Mouse (Mus musculus) forebrain, embryonic 12.5 days (tissue): Measurements from ENCODE around the gene Prkrip1. TPM values are rescaled to one million over a fixed set of nuclear protein-coding genes. Genes with fewer than 3 reads are reported as not detected.
A peak's percentile ranks its signal among the peaks of the same experiment; 100 is the strongest.
"Not testable (repeated sequence)": the region's sequence is repeated elsewhere in the genome, so short reads cannot be mapped to it uniquely, and the experiment has no call there.

ENCODE experiments used
- ATAC-seq: fragments of 200-750 bp; cut with Nextera tagmentation; 2 replicates; pipeline ENCODE4 v1.8.0; 2017; ENCODE audit warnings: moderate TSS enrichment; ENCODE audit not compliant: low FRiP score
- H3K27ac ChIP-seq: fragments of 300-500 bp; sonication (generic); 2 replicates; pipeline ENCODE4 v1.5.1; 2016; ENCODE audit warnings: mild to moderate bottlenecking
- H3K27me3 ChIP-seq: fragments of 300-500 bp; sonication (generic); 2 replicates; pipeline ENCODE4 v1.6.1; 2016; ENCODE audit warnings: mild to moderate bottlenecking
- H3K36me3 ChIP-seq: fragments of 300-500 bp; sonication (generic); replicated peaks from 2 replicates; pipeline ENCODE4 v1.6.1; 2016; ENCODE audit warnings: mild to moderate bottlenecking
- H3K4me1 ChIP-seq: fragments of 300-500 bp; sonication (generic); 2 replicates; pipeline ENCODE4 v1.6.1; 2016
- H3K4me2 ChIP-seq: fragments of 300-500 bp; sonication (generic); 2 replicates; pipeline ENCODE4 v1.6.1; 2016; ENCODE audit warnings: mild to moderate bottlenecking, moderate library complexity
- H3K4me3 ChIP-seq: fragments of 300-500 bp; sonication (generic); replicated peaks from 2 replicates; pipeline ENCODE4 v1.5.1; 2016; ENCODE audit warnings: mild to moderate bottlenecking
- H3K9ac ChIP-seq: fragments of 300-500 bp; sonication (generic); 2 replicates; pipeline ENCODE4 v1.6.1; 2016; ENCODE audit warnings: mild to moderate bottlenecking
- H3K9me3 ChIP-seq: fragments of 300-500 bp; sonication (generic); 2 replicates; pipeline ENCODE4 v1.6.1; 2016
- WGBS: fragments of 180-500 bp; shearing (Covaris S2); methylation state at CpG from one replicate; pipeline ENCODE4 v1.1.7; 2016; 5-methylcytosine and 5-hydroxymethylcytosine counted together
- polyA plus RNA-seq: library from polyadenylated mRNA; unstranded; fragments of >200 nt; fragmentation: Nextera tagmentation; extraction: Ambion mirVana; gene quantifications from 2 replicates; pipeline ENCODE4 v1.2.1, GENCODE M21; 2016

Gene Prkrip1
- polyA plus RNA-seq, 1 experiment from 2014 or later, result 71.0 TPM

- Histone ChIP-seq H3K4me1 (peaks cover 15% of the 10 kb centered on the region), H3K9ac (peak within 1 kb of the TSS; percentile 77), H3K36me3 (no peaks in the 10 kb centered on the region), H3K4me3 (peak within 1 kb of the TSS; percentile 57), H3K9me3 (peaks cover 5% of the 10 kb centered on the region; the same call in 1 of the 2 replicates), H3K27ac (peak within 1 kb of the TSS; percentile 25; the same call in 1 of the 2 replicates), H3K27me3 (peaks cover 15% of the 10 kb centered on the region), H3K4me2 (peak within 1 kb of the TSS; percentile 92)
- WGBS, result 6% methylated on average over 44 of the region's 49 CpGs
- peak; percentile 93 for ATAC-seq
Measured at GRCm38 (mm10) chr5:136170512-136171362, 28.0 kb downstream of the Prkrip1 start, which contains the start of gene Orai2. Orai2 (minus strand) TSS chr5:136170713.

GRCm38 (mm10) chr5:136169626-136170511 lies 28.9 kb downstream of the Prkrip1 start:
- Histone ChIP-seq H3K4me1 (peaks cover 15% of the 10 kb centered on the region), H3K36me3 (0 out of 2 replicates have a peak, but pooled peaks cover 3% of the 10 kb centered on the region), H3K4me3 (peak overlapping the region; percentile 57), H3K9me3 (peaks cover 5% of the 10 kb centered on the region; the same call in 1 of the 2 replicates), H3K27me3 (peaks cover 15% of the 10 kb centered on the region), H3K27ac (no peak overlapping the region), H3K4me2 (peak overlapping the region; percentile 92), H3K9ac (peak overlapping the region; percentile 77)
- 15% methylated on average over 15 of the region's 15 CpGs for WGBS
- no peak; the same call in 1 of the 2 replicates for ATAC-seq

GRCm38 (mm10) chr5:136168071-136168470 lies 30.7 kb downstream of the Prkrip1 start:
- H3K4me2 ChIP-seq, result no peak overlapping the region
- 0 out of 2 replicates have a peak, but pooled peaks cover 3% of the 10 kb centered on the region for H3K36me3 ChIP-seq
- no peak overlapping the region for H3K4me3 ChIP-seq
- peaks cover 15% of the 10 kb centered on the region for H3K4me1 ChIP-seq
- H3K27me3 ChIP-seq, result peaks cover 15% of the 10 kb centered on the region
- 96% methylated on average over 3 of the region's 3 CpGs for WGBS
- no peak overlapping the region for H3K9ac ChIP-seq
- no peak overlapping the region for H3K27ac ChIP-seq
- ATAC-seq, result no peak
- peaks cover 5% of the 10 kb centered on the region; the same call in 1 of the 2 replicates for H3K9me3 ChIP-seq

GRCm38 (mm10) chr5:136167296-136167695 lies 31.5 kb downstream of the Prkrip1 start:
- H3K4me1 ChIP-seq, result peaks cover 15% of the 10 kb centered on the region
- 91% methylated on average over 4 of the region's 4 CpGs for WGBS

GRCm38 (mm10) chr5:136165246-136165645 lies 33.5 kb downstream of the Prkrip1 start:
- WGBS, result 83% methylated on average over 8 of the region's 8 CpGs
- no peak for ATAC-seq
- Histone ChIP-seq H3K27ac (no peak overlapping the region), H3K4me1 (0 out of 2 replicates have a peak, but pooled peaks cover 4% of the 10 kb centered on the region), H3K9me3 (peaks cover 5% of the 10 kb centered on the region; the same call in 1 of the 2 replicates), H3K9ac (no peak overlapping the region), H3K4me3 (no peak overlapping the region), H3K27me3 (no peaks in the 10 kb centered on the region), H3K36me3 (0 out of 2 replicates have a peak, but pooled peaks cover 3% of the 10 kb centered on the region), H3K4me2 (no peak overlapping the region)

More at GRCm38 (mm10) chr5:136167296-136167695, 31.5 kb downstream of the Prkrip1 start:
- H3K4me2 ChIP-seq, result no peak overlapping the region
- H3K9ac ChIP-seq, result no peak overlapping the region
- peaks cover 10% of the 10 kb centered on the region for H3K27me3 ChIP-seq
- H3K4me3 ChIP-seq, result no peak overlapping the region
- H3K36me3 ChIP-seq, result 0 out of 2 replicates have a peak, but pooled peaks cover 3% of the 10 kb centered on the region
- ATAC-seq, result no peak
- H3K9me3 ChIP-seq, result peaks cover 5% of the 10 kb centered on the region; the same call in 1 of the 2 replicates
- no peak overlapping the region for H3K27ac ChIP-seq

GRCm38 (mm10) chr5:136163807-136164474 lies 34.8 kb downstream of the Prkrip1 start:
- Histone ChIP-seq H3K4me2 (no peak overlapping the region), H3K27ac (no peak overlapping the region), H3K9me3 (peaks cover 5% of the 10 kb centered on the region; the same call in 1 of the 2 replicates), H3K27me3 (no peaks in the 10 kb centered on the region), H3K9ac (no peak overlapping the region), H3K4me1 (no peaks in the 10 kb centered on the region), H3K4me3 (no peak overlapping the region), H3K36me3 (0 out of 2 replicates have a peak, but pooled peaks cover 3% of the 10 kb centered on the region)
- ATAC-seq, result no peak
- WGBS, result 86% methylated on average over 11 of the region's 11 CpGs

GRCm38 (mm10) chr5:136160084-136160483 lies 38.7 kb downstream of the Prkrip1 start:
- not testable (repeated sequence) for H3K4me1 ChIP-seq, H3K9ac ChIP-seq, H3K4me3 ChIP-seq, H3K36me3 ChIP-seq, H3K9me3 ChIP-seq, H3K27ac ChIP-seq, H3K27me3 ChIP-seq, H3K4me2 ChIP-seq, ATAC-seq
- 93% methylated on average over 11 of the region's 12 CpGs for WGBS

GRCm38 (mm10) chr5:136155399-136155798 lies 43.4 kb downstream of the Prkrip1 start:
- H3K4me3 ChIP-seq, result no peak overlapping the region
- no peaks in the 10 kb centered on the region for H3K27me3 ChIP-seq
- no peaks in the 10 kb centered on the region for H3K36me3 ChIP-seq
- WGBS, result 91% methylated on average over 5 of the region's 5 CpGs
- H3K27ac ChIP-seq, result no peak overlapping the region
- no peak for ATAC-seq
- H3K4me2 ChIP-seq, result no peak overlapping the region
- no peaks in the 10 kb centered on the region for H3K4me1 ChIP-seq
- H3K9me3 ChIP-seq, result no peaks in the 10 kb centered on the region
- no peak overlapping the region for H3K9ac ChIP-seq

GRCm38 (mm10) chr5:136152365-136152764 lies 46.4 kb downstream of the Prkrip1 start:
- no peaks in the 10 kb centered on the region for H3K27me3 ChIP-seq
- no peak overlapping the region for H3K4me2 ChIP-seq
- H3K27ac ChIP-seq, result no peak overlapping the region
- ATAC-seq, result no peak
- no peaks in the 10 kb centered on the region for H3K4me1 ChIP-seq
- no peaks in the 10 kb centered on the region for H3K9me3 ChIP-seq
- H3K36me3 ChIP-seq, result no peaks in the 10 kb centered on the region
- no peak overlapping the region for H3K4me3 ChIP-seq
- 85% methylated on average over 8 of the region's 8 CpGs for WGBS
- H3K9ac ChIP-seq, result no peak overlapping the region

- ATAC-seq, H3K9me3 ChIP-seq, H3K9ac ChIP-seq, H3K4me3 ChIP-seq, H3K4me2 ChIP-seq, H3K4me1 ChIP-seq, H3K27ac ChIP-seq, H3K36me3 ChIP-seq, H3K27me3 ChIP-seq: not testable (repeated sequence)
- WGBS, result 84% methylated on average over 5 of the region's 5 CpGs
Measured at GRCm38 (mm10) chr5:136149134-136149576, 49.6 kb downstream of the Prkrip1 start.

GRCm38 (mm10) chr5:136147704-136148103 lies 51.1 kb downstream of the Prkrip1 start:
- Histone ChIP-seq H3K4me3 (no peak overlapping the region), H3K9me3 (peaks cover 6% of the 10 kb centered on the region; the same call in 1 of the 2 replicates), H3K36me3 (no peaks in the 10 kb centered on the region), H3K27ac (no peak overlapping the region), H3K4me2 (no peak overlapping the region), H3K27me3 (no peaks in the 10 kb centered on the region), H3K9ac (no peak overlapping the region), H3K4me1 (no peaks in the 10 kb centered on the region)
- WGBS, result 76% methylated on average over 8 of the region's 8 CpGs
- ATAC-seq, result no peak
